Mouse (Mus musculus): ENCODE results near the gene Mfng.

GRCm38 (mm10) chr15:78712335-78713258 is 60.7 kb downstream of the Mfng start:
- no peak for TF ChIP-seq CTCF (IDR thresholded peaks at IDR 0.05; ENCODE audit: low read depth)
- no peak for TF ChIP-seq EP300 (optimal IDR thresholded peaks at IDR 0.05)
